Mouse (Mus musculus) urinary bladder, adult 18-20 months (tissue): ENCODE results near the gene Col18a1.

ENCODE experiments used
- DNase-seq, 2 experiments: peaks; one replicate each; pipeline ENCODE4 v3.0.0; 2022; ENCODE audit warnings: low spot score in 2 of 2, mixed read lengths in 2 of 2

Col18a1 gene

GRCm38 (mm10) chr10:77182804-77183331 lies 16.5 kb upstream of the Col18a1 start:
- no peak for DNase-seq

DNA sequence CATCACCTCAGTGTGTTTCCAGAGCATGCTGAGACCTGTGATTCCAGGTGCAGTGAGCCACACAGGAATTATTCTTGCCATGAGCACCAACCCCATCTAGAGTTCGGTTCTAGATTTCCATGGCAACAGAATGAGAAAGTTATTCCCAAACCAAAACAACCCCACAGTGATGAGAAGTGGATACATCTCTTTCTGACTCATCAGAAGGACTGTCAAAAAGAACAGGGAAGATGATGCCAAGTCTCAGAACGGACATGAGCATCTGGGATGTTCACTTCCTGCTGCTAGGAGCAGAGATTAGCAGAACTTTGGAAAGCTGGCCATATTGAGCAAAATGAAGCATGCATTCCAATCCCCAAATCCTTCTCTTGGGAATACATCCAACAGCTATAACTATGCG lies 13.8 kb upstream of the Col18a1 start:
- no peak for DNase-seq

- no peak for DNase-seq
Observed at GRCm38 (mm10) chr10:77178691-77179090, 12.3 kb upstream of the Col18a1 start.

DNA sequence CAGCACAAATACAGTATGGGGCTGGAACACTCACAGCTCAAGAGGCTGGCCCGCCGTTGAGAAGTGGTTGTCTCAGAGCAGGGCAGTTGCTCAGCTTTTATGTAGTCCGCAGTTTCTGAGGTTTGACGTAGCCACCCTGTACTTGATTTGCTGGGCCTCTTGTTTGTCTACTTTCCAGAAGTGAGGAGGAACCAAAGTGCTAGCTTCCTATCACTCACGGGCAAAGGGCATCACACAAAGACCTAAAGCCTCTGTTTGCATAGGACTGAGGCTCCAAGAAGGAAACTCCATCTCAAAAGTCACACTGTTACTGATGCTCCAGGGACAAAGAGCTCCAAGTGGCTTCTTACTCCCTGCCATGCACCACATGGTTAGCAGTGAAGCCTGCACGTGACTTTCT lies 4.1 kb upstream of the Col18a1 start:
- DNase-seq = no peak

DNA sequence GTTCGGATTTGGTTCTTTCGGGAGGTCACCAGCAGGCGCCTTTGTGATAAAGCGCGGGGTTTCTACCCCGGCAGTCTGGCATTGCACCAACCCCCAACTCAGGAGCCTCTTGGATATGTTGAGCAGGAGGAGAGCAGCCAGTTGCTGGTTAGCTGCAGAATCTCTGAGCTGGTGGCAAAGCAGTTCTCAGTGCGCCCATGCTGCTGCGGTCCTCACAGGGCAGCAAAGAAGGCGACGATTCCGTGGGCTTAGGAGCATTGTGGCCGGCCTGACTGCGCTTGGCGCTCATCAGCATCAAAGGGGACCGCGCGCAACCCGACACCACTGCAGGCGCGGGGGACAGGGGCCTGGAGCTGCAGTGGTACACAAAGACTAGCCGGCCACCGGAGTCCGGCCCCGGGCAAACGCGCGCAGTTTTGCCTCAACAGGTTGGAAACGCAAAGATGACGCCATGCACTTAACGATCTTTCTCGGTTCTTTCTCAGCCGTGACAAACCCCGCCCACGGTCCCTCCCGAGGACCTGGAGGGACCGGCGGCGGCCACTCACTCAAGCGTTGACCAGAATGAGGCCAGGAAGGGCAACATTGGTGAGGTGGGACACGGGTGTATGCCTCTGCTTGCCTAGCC lies 916 bp downstream of the Col18a1 start:
- DNase-seq = peak in 1 of 2 experiments; percentile 46

DNA sequence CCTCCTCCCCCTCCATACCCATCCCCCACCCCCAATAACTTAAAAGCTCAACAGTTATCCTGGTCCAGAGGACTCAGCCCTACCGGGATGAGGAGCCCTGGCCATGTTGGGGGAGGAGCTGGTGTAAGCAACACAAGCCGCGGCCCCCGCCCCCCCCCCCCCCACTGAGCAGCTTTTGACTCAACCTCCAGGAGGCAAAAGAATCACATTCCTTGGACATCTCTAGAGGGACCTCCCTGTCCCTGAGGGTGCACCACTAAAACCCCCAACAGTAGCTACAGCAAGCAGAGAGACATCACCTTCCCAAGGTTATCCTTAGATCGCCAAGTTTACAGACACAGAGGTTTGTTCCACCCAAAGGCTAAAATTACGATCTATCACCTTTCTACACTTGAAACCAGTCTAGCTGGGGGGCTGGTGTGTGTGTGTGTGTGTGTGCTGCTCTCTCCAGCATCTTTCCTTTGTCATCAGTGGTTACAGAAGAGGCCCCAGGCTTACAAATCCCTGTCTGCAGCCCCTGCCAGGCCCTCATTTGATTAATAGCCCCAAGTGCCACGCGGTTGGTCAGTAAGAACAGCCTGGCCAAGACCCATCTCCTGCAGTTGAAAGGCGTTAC lies 1.8 kb downstream of the Col18a1 start:
- DNase-seq = no peak

- DNase-seq = no peak
Observed at GRCm38 (mm10) chr10:77164041-77164436, 2.3 kb downstream of the Col18a1 start.

- no peak for DNase-seq
Observed at GRCm38 (mm10) chr10:77163392-77163977, 2.9 kb downstream of the Col18a1 start.

- no peak for DNase-seq
Observed at GRCm38 (mm10) chr10:77159573-77159972, 6.8 kb downstream of the Col18a1 start.

GRCm38 (mm10) chr10:77158948-77159347 lies 7.4 kb downstream of the Col18a1 start:
- no peak for DNase-seq

- no peak for DNase-seq
Observed at GRCm38 (mm10) chr10:77157245-77158019, 8.9 kb downstream of the Col18a1 start.

DNA sequence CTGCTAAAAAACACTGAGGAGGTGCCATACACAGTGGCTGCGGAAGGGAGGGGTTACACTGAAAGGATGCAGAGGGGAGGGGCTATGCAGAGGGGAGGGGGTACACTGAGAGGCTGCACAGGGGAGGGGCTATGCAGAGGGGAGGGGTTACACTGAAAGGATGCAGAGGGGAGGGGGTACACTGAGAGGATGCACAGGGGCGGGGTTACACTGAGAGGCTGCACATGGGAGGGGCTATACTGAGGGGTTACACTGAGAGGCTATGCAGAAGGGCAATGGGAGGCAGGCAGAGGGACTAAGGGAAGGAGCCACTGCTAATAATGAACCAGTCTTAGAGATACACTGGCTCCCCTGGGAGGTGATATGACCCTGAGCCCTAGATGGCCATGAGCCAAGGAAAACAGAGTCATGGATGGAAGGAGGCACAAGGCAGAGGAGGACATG lies 14.1 kb downstream of the Col18a1 start:
- no peak for DNase-seq

GRCm38 (mm10) chr10:77151551-77152002 lies 14.8 kb downstream of the Col18a1 start:
- DNase-seq = no peak

GRCm38 (mm10) chr10:77150947-77151521 lies 15.3 kb downstream of the Col18a1 start:
- no peak for DNase-seq

GRCm38 (mm10) chr10:77150016-77150415 lies 16.3 kb downstream of the Col18a1 start:
- DNase-seq = no peak

DNA sequence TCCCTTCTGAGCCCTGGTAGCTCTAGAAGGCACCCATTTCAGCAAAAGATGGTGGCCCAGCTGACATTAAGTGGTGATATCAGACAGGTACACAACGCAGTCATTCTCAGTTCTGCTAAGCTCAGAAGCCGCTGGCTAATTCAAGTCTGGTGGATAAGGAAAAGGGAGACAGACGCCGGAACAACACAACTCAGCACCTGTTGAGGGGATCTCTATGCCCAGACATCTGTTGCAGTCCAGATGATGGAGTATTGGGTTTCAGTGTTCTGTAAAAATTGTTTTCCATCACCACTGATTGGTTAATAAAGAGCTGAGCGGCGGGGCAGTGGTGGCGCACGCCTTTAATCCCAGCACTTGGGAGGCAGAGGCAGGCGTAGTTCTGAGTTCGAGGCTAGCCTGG lies 18.8 kb downstream of the Col18a1 start:
- no peak for DNase-seq

- DNase-seq = peak; percentile 31 to 40
Observed at GRCm38 (mm10) chr10:77146901-77147463, 19.4 kb downstream of the Col18a1 start.

- DNase-seq = no peak
Observed at GRCm38 (mm10) chr10:77145946-77146345, 20.4 kb downstream of the Col18a1 start.

- no peak for DNase-seq
Observed at GRCm38 (mm10) chr10:77144372-77144771, 22.0 kb downstream of the Col18a1 start.

GRCm38 (mm10) chr10:77142328-77142727 lies 24.0 kb downstream of the Col18a1 start:
- peak; percentile 54 to 80 for DNase-seq

DNA sequence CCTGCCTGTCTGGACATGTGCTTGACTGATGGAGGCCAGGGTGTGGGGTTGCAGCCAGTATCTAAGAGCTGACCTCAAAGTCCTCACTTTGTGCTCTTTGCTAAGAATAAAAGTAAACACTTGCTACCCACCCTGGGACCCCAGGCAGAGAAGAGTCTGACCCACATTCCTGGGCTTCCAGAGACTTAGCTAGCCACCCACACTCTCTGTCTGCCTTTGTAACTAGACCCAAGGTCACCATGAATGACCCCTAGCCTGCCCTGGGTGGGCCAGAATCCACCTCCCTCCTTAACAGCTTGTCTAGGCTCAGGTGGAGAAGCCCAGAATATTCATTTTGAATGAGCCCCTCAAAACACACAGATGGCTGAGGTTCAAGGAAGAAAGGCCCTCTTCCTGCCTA lies 28.0 kb downstream of the Col18a1 start:
- DNase-seq = no peak
